Mouse (Mus musculus): ENCODE data around the gene Chst2.

- TF ChIP-seq NRF1 (IDR thresholded peaks at IDR 0.05; ENCODE audit: insufficient read depth, low read depth, low read length, poor library complexity, severe bottlenecking) (no peak), ZNF384 (IDR thresholded peaks at IDR 0.05; ENCODE audit: low read depth, low read length) (no peak), MAX (IDR thresholded peaks at IDR 0.05; ENCODE audit: low read length) (no peak)
Measured at GRCm38 (mm10) chr9:95428277-95428676, 21.8 kb upstream of the Chst2 start.
